Mouse (Mus musculus): ENCODE measurements around the gene Cd52. TPM values are rescaled to one million over a fixed set of nuclear protein-coding genes. Genes with fewer than 3 reads are reported as not detected.

Gene Cd52
- polyA plus RNA-seq, 1 experiment from 2014 or later, result not detected

DNA sequence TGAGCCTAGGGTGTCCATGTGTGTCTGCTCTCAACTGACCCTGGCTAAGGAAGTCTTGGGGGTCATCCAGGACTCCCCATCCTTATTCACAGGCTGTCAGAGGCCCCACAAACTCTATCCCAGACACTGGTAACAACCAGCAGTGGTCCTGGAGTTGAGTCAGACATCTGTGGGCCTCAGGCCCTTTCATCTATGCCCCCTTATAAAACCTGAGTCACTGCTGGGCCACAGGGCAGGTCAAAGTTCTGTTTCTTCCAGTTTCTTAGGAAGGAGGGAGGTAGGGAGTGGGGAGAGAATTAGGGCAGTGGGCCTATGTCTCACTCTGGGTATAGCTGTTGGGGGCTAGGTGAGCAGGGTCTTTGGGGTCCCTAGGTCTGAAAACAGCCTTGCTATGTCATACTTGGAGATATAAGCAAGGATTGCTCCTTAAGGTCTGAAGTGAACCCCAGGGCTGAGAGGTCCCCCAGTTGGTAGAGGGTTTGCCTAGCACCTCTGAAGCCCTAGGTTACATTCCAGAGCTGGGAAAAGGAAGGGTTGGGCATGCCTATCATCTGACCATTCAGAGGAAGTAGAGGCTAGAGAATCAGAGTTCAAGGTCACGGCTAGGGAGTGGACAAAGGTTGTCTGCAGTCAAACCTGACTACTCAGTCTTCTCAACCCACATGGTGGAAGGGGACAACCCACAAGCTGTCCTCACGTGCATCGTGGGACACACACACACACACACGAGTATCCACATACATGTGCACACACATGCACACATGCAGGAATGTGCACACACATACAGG lies 25.9 kb downstream of the Cd52 start:
- in situ Hi-C loops (cut with MboI; ENCODE audit: low pct_unique_long_range_greater_than_20kb), result no loop called here
- no peak for TF ChIP-seq CTCF (IDR thresholded peaks at IDR 0.05)
- ATAC-seq, result no peak
- no peak for DNase-seq (ENCODE audit: low read depth, low spot score)
- no peaks in the 10 kb centered on the region for H3K27me3 ChIP-seq
- ChIA-PET POLR2A (no interaction called here), CTCF (no interaction called here)

DNA sequence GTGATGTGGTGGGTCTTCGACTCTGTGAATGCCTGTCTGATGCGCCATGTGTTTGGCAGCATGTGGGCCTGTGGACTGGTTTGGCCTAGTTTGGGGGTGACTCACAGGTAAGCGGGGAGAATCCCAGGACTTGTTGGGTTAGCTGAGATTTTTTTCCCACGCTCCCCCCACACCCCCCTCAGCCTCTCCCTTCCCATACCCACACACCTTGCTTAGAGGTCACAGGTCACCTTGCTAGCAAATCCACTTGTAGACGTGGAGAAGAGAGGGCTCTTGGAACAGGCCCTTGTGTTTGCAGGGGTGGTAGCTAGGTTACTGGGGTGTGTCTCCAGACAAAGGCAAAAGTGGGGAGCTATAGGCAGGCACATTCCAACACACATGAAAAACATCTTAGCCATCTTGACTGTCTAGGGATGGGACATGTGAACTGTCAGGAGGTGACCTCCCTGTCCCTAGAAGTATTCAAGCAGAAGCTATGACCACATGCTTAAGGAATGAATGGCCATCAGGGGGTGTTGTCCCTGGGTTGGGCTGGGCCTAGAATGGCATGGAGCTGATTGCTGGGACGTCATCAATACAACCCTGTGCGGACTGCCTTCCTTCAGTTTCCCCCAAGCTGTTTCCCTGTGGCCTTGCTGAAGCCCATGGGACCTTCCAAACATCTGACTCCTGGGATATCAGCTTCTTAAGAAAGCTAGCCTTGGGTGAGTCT lies 26.9 kb downstream of the Cd52 start:
- ChIA-PET POLR2A (no interaction called here), CTCF (no interaction called here)
- in situ Hi-C loops (cut with MboI; ENCODE audit: low pct_unique_long_range_greater_than_20kb), result no loop called here
- no peak for TF ChIP-seq CTCF (IDR thresholded peaks at IDR 0.05)
- ATAC-seq, result no peak
- no peak for DNase-seq (ENCODE audit: low read depth, low spot score)
- no peaks in the 10 kb centered on the region for H3K27me3 ChIP-seq

DNA sequence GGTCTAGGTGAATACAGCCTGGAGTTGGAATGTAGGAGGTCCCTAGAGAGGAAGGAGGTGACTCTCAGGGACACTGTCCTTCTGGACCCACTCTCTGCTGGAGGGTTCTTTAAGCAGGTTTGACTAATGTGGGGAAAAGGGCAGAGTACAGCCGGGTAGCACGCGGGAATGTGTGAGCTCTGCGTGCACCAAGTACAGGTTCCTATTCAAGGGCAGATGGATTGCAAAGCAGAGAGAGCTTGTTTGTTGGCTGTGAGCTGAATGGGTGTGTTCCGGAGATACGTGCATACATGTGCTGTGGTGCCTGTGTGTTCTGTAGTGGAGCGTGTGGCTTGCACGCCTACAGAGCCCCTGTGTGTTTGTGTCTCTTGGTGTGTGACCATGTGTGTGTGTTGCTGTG lies 27.5 kb downstream of the Cd52 start:
- in situ Hi-C loops (cut with MboI; ENCODE audit: low pct_unique_long_range_greater_than_20kb), result no loop called here
- DNase-seq (ENCODE audit: low read depth, low spot score) (no peak), ATAC-seq (no peak)
- ChIA-PET POLR2A (no interaction called here), CTCF (no interaction called here)
- no peak for TF ChIP-seq CTCF (IDR thresholded peaks at IDR 0.05)
- no peaks in the 10 kb centered on the region for H3K27me3 ChIP-seq

DNA sequence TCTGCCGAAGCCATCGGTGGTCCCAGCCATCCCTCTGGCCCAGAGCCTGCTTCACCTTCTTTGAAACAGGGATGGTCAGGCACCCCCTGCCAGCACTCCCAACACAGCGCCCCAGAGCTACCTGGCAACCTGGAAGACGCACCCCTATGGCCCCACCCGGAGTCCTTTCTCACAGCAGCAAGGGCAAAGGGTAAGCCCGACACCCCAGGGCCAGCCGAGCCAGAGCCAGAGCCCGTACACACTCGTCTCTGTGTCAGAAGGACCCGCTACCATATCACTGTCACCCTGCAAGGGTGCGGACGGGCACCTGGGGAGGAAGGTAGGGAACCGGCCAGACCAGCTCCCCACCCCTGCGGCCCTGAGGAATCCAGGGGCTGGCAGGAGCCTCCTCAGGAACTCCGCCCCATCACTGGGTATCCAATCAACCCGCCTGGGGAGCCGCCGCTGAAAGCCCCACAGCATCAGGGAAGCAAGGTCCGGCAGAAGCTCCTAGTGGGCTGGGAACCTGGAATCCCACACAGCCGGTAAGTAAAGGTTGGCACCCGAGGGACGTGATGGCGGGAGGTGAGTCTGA lies 29.4 kb downstream of the Cd52 start:
- no peak for TF ChIP-seq CTCF (IDR thresholded peaks at IDR 0.05)
- H3K27me3 ChIP-seq, result no peaks in the 10 kb centered on the region
- ATAC-seq, result no peak
- DNase-seq (ENCODE audit: low read depth, low spot score), result no peak
- CTCF ChIA-PET, result interaction anchor here (1.4 kb wide), 1 partner anchor 22 kb away, joined by 3 read pairs; no protein-coding TSS in a partner anchor
- POLR2A ChIA-PET, result no interaction called here
- in situ Hi-C loops (cut with MboI; ENCODE audit: low pct_unique_long_range_greater_than_20kb), result no loop called here

DNA sequence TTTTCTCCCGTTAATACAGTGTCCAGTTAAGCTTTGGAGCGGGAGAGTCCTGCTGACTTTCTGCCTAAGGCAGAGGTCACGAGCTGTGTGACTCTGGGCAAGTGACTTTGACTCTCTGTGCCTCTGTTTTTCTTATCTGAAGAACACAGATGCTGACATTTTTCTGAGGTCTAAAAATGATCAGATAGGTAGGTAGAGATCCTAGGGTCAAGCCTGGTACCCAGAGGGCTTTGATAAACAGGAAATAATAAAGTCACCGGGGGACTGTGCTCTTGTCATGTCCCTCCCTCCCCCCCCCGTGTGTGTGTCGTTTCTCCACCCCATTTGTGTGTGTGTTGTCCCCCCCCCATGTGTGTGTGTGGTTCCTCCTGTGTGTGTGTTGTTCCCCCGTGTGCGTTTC lies 32.3 kb downstream of the Cd52 start:
- CTCF ChIA-PET, result no interaction called here
- in situ Hi-C loops (cut with MboI; ENCODE audit: low pct_unique_long_range_greater_than_20kb), result no loop called here
- H3K27me3 ChIP-seq, result no peaks in the 10 kb centered on the region
- no peak for TF ChIP-seq CTCF (IDR thresholded peaks at IDR 0.05)
- ATAC-seq (no peak), DNase-seq (ENCODE audit: low read depth, low spot score) (no peak)
- POLR2A ChIA-PET, result no interaction called here

DNA sequence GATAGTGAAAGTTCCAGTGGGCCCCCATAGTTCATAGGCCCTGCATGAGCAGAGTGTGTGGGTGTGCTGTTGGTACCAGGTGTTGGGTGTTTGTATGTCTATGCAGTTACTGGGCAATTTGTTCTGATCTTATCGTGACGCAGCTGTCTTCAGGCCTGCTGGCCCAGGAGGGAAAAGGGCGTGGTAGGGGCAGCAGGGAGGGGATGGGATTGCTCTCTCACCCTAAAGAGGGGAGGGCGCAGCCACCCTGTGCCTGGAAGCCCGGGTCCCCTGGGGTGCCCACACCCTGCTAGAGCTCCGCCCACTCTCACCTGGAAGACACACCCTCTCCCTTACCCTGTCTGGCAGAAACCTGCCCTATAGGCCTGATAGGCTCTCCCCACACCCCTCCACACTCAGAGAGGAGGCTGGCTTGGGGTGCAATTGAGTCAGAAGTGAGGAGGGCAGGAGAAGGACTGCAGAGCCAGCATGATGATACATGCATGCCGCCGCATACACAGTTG lies 32.9 kb downstream of the Cd52 start:
- ChIA-PET CTCF (no interaction called here), POLR2A (no interaction called here)
- in situ Hi-C loops (cut with MboI; ENCODE audit: low pct_unique_long_range_greater_than_20kb), result no loop called here
- ATAC-seq (no peak), DNase-seq (ENCODE audit: low read depth, low spot score) (no peak)
- no peak for TF ChIP-seq CTCF (IDR thresholded peaks at IDR 0.05)
- H3K27me3 ChIP-seq, result no peaks in the 10 kb centered on the region

DNA sequence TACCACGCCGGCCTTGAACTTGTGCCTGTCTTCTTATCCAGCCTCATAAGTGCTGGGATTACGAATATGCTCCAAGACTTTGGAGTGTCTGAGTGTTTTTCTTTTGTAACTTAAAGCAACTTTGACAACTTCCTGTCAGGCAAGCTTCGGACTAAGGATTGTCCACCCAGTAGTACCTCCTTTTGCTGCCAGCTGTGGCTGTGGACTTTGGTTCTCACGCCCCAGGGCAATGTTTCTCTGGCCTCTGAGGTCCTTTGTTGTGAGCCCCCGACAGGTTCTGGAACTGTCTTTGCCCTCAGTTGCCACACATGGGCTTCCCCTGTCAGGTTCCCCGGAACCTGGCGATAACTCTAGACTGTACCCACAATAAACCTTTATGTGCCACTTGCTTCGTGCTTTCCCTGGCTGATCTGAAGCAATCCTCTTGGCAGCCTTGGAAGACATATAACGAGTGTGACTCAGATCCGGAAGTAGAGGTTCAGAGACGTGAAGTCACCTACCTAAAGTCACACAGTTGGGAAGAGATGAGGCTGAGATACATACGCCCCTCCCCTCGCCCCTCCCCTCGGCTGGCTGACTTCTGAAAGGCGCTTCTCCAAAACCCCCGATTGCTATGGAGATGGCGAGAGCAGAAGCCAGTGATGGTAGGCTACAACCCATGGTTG lies 33.6 kb downstream of the Cd52 start:
- no peak for ATAC-seq
- no peaks in the 10 kb centered on the region for H3K27me3 ChIP-seq
- ChIA-PET CTCF (no interaction called here), POLR2A (no interaction called here)
- TF ChIP-seq CTCF (IDR thresholded peaks at IDR 0.05), result no peak
- no peak for DNase-seq (ENCODE audit: low read depth, low spot score)
- in situ Hi-C loops (cut with MboI; ENCODE audit: low pct_unique_long_range_greater_than_20kb), result no loop called here

DNA sequence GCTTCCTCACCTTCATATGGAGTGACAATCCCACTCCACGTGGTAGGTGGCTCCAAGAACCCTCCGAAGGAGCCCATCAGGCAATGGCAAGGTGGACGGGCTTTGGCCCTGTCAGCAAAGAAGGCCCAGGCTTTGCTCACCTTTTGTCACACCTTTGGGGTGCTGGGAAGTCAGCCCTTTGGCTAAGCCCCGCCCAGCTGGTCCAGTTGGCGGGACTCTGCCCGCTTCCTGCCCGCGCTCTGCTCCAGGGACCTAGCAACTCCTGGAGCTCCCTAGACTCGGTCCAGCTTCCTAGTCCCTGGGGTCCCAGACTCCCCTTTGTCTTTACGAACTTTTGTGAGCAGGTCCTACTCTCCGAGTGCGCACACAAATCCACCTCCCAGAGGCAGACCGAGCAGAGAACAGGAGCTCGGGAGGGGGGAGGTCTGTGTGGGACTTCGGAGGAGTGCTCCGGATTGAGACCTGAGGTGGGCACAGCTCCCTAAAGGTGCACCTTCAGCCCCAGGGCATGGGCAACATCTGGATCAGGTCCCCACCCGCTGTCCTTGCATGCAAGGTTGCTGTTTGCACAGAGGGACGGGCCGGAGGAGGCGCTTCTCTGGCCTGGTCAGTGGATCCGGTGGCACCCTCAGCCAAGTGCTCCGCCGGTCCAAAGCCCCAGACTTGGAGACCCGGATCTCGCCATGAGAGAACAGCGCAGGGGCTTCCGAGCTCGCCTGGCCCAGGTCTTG lies 34.6 kb downstream of the Cd52 start, which contains the start of gene Crybg2:
Gene Crybg2, plus strand, starts transcription at position 681 of the 731 bp plus-strand sequence.
- ChIA-PET POLR2A (no interaction called here), CTCF (no interaction called here)
- ATAC-seq (no peak), DNase-seq (ENCODE audit: low read depth, low spot score) (no peak)
- in situ Hi-C loops (cut with MboI; ENCODE audit: low pct_unique_long_range_greater_than_20kb), result no loop called here
- TF ChIP-seq CTCF (IDR thresholded peaks at IDR 0.05), result no peak
- H3K27me3 ChIP-seq, result no peaks in the 10 kb centered on the region

DNA sequence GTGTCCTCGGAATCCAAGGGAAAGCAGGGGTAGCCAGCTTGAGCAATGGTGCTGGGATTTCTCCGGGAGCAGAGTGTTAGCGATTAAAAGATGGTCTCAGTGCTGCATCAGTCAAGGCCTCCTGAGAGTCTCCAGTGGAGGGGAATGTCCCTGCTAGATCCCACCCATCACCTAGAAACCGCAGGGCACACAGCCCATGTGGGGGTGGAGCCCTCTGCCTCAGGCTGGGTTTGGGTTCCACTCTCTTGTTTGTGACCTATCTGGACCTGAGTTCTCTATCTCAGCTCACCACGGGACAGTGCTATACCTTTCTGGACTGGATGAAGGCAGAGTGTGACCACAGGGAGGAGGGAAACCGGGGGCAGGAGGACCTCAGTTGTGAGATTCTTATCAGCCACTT lies 36.0 kb downstream of the Cd52 start:
- no peak for DNase-seq (ENCODE audit: low read depth, low spot score)
- no peak for ATAC-seq
- TF ChIP-seq CTCF (IDR thresholded peaks at IDR 0.05), result no peak
- H3K27me3 ChIP-seq, result no peaks in the 10 kb centered on the region
- in situ Hi-C loops (cut with MboI; ENCODE audit: low pct_unique_long_range_greater_than_20kb), result no loop called here
- ChIA-PET CTCF (no interaction called here), POLR2A (no interaction called here)

DNA sequence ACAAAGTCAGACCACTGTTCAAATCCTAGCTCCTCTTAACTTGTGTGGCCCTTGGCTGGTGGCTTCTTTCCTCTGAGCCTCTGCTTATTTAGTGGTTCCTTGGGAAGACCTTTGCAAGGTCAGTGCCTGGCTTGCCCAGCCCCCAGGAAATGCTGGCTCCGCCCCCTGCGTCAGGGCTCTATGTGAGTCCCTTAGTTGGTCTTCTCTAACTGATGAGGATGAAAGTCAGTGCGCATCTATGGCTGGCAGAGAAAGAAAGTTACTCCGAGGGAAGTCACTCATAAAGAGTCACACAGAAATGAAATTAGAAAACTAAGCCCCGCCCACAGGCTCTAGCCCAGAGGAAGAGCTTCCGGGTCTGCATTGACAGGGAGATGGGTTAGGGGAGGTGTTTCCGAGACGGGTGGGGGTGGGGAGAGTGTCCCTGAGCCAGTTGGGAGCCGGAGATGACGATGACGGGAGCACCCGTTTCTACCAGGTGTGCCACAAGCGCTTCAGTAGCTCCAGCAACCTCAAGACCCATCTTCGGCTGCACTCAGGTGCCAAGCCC lies 36.6 kb downstream of the Cd52 start:
- no peak for TF ChIP-seq CTCF (IDR thresholded peaks at IDR 0.05)
- DNase-seq (ENCODE audit: low read depth, low spot score) (no peak), ATAC-seq (no peak)
- H3K27me3 ChIP-seq, result no peaks in the 10 kb centered on the region
- CTCF ChIA-PET, result no interaction called here
- in situ Hi-C loops (cut with MboI; ENCODE audit: low pct_unique_long_range_greater_than_20kb), result no loop called here
- POLR2A ChIA-PET, result no interaction called here
